Mouse (Mus musculus) adrenal gland, adult 2 months (tissue): Measurements from ENCODE around the gene Cfap58. TPM values are rescaled to one million over a fixed set of nuclear protein-coding genes. Genes with fewer than 3 reads are reported as not detected.

Source experiments
- DNase-seq: peaks from one replicate; pipeline ENCODE4 v3.0.0; 2021
- microRNA-seq, 2 experiments: library from miRNA; unstranded; fragments of <30 nt; microRNA quantifications; one replicate each; pipeline ENCODE4 v1.2.0; 2021
- polyA plus RNA-seq: library from polyadenylated mRNA; depleted of rRNA; stranded (reverse); fragments of >200 nt; gene quantifications from 2 replicates; pipeline ENCODE4 v1.2.3, GENCODE M21; 2012; rRNA removed
- total RNA-seq, 2 experiments: library from RNA; stranded (reverse); gene quantifications; 2 replicates each; pipeline ENCODE4 v1.2.3; 2021

Gene Cfap58
- total and polyA plus RNA-seq, 3 experiments: not detected

- no peak for DNase-seq
Measured at GRCm38 (mm10) chr19:48081456-48081855, 144.0 kb downstream of the Cfap58 start.

Small RNA genes within 50 kb of the gene (microRNA-seq; reads per million reads assigned to microRNA genes)
- 0.41 to 0.66 reads per million in 2 experiments for gene Gm22240

Other genes starting within 250 kb of the Cfap58 start
- gene Col17a1, start 245.6 kb upstream of the Cfap58 start, total RNA-seq: not detected
- 0.03 and 0.16 TPM in 2 replicates for gene Col17a1, start 245.6 kb upstream of the Cfap58 start, polyA plus RNA-seq
- gene Sfr1, start 206.0 kb upstream of the Cfap58 start, total RNA-seq: 10 to 100 TPM; 88.4 to 89.9 TPM
- 45.7 and 62.8 TPM in 2 replicates for gene Sfr1, start 206.0 kb upstream of the Cfap58 start, polyA plus RNA-seq
- gene Gsto1, start 82.7 kb upstream of the Cfap58 start, total RNA-seq: 100 to 1,000 TPM; 111 to 151 TPM
- 64.5 and 72.3 TPM in 2 replicates for gene Gsto1, start 82.7 kb upstream of the Cfap58 start, polyA plus RNA-seq
- 1 to 10 TPM; 2.1 to 3.2 TPM for gene Gsto2, start 72.1 kb upstream of the Cfap58 start, total RNA-seq
- gene Gsto2, start 72.1 kb upstream of the Cfap58 start, polyA plus RNA-seq: 0.37 and 0.61 TPM in 2 replicates
- not detected for gene Cfap43, start 18.4 kb upstream of the Cfap58 start, total RNA-seq
- 0.06 TPM in 1 of 2 replicates, not detected in the other for gene Cfap43, start 18.4 kb upstream of the Cfap58 start, polyA plus RNA-seq
- 10 to 100 TPM; 18.5 to 19.0 TPM for gene Itprip, start 18.4 kb upstream of the Cfap58 start, total RNA-seq
- 9.8 and 12.8 TPM in 2 replicates for gene Itprip, start 18.4 kb upstream of the Cfap58 start, polyA plus RNA-seq